Mouse (Mus musculus) kidney, adult 2 months (tissue): Measurements from ENCODE around the gene Tnfsf13. TPM values are rescaled to one million over a fixed set of nuclear protein-coding genes. Genes with fewer than 3 reads are reported as not detected.
"Not testable (repeated sequence)": the region's sequence is repeated elsewhere in the genome, so short reads cannot be mapped to it uniquely, and the experiment has no call there.

Experiments
- DNase-seq: peaks from one replicate; pipeline ENCODE4 v3.0.0; 2021
- H3K27ac ChIP-seq: fragments of 200-500 bp; 2 replicates; pipeline ENCODE4 v1.5.1; 2012; ENCODE audit warnings: low read depth, low read length, control low read depth, inconsistent platforms; ENCODE audit not compliant: insufficient read depth
- H3K27me3 ChIP-seq: fragments of 200-500 bp; replicated peaks from 2 replicates; pipeline ENCODE4 v1.6.1; 2012; ENCODE audit warnings: mild to moderate bottlenecking, moderate library complexity, low read length, inconsistent platforms; ENCODE audit not compliant: control insufficient read depth, insufficient read depth
- H3K36me3 ChIP-seq: fragments of 200-500 bp; 2 replicates; pipeline ENCODE4 v1.6.1; 2012; ENCODE audit warnings: mild to moderate bottlenecking, moderate library complexity, low read length, inconsistent platforms; ENCODE audit not compliant: control insufficient read depth, insufficient read depth
- H3K4me1 ChIP-seq: fragments of 200-500 bp; 2 replicates; pipeline ENCODE4 v1.6.1; 2011; ENCODE audit warnings: low read length; ENCODE audit not compliant: control insufficient read depth, insufficient read depth
- H3K4me3 ChIP-seq: fragments of 200-500 bp; 2 replicates; pipeline ENCODE4 v1.5.1; 2011; ENCODE audit warnings: mild to moderate bottlenecking, low read depth, low read length, control low read depth; ENCODE audit not compliant: insufficient read depth
- CTCF ChIP-seq: fragments of 200-500 bp; conservative IDR thresholded peaks from 2 replicates; pipeline ENCODE4 v1.5.1; 2011; ENCODE audit warnings: low read depth, mild to moderate bottlenecking, control low read depth, low read length, moderate library complexity, mixed read lengths; ENCODE audit not compliant: insufficient read depth, insufficient read length
- POLR2A ChIP-seq: fragments of 200-500 bp; IDR thresholded peaks from one replicate; pipeline ENCODE4 v1.6.1; 2011; ENCODE audit warnings: low read depth, low read length, control low read depth
- WGBS: fragments of 180-500 bp; shearing (Covaris S2); methylation state at CpG from one replicate; pipeline ENCODE4 v1.1.7; 2018; 5-methylcytosine and 5-hydroxymethylcytosine counted together
- polyA plus RNA-seq: library from polyadenylated mRNA; depleted of rRNA; stranded (reverse); fragments of >200 nt; gene quantifications from 2 replicates; pipeline ENCODE4 v1.2.3, GENCODE M21; 2012

Gene Tnfsf13
- polyA plus RNA-seq, 1 experiment, result 4.1 TPM

GRCm38 (mm10) chr11:69704613-69705010, 19.0 kb upstream of the Tnfsf13 start:
- H3K36me3 ChIP-seq, result no peaks in the 10 kb centered on the region
- H3K27ac ChIP-seq, result no peak overlapping the region
- H3K27me3 ChIP-seq, result no peaks in the 10 kb centered on the region
- no peak for TF ChIP-seq CTCF
- TF ChIP-seq POLR2A, result no peak
- DNase-seq, result no peak
- H3K4me3 ChIP-seq, result no peak overlapping the region
- peaks cover 14% of the 10 kb centered on the region; the same call in 1 of the 2 replicates for H3K4me1 ChIP-seq
- WGBS, result 14% methylated on average over 2 of the region's 2 CpGs

DNA sequence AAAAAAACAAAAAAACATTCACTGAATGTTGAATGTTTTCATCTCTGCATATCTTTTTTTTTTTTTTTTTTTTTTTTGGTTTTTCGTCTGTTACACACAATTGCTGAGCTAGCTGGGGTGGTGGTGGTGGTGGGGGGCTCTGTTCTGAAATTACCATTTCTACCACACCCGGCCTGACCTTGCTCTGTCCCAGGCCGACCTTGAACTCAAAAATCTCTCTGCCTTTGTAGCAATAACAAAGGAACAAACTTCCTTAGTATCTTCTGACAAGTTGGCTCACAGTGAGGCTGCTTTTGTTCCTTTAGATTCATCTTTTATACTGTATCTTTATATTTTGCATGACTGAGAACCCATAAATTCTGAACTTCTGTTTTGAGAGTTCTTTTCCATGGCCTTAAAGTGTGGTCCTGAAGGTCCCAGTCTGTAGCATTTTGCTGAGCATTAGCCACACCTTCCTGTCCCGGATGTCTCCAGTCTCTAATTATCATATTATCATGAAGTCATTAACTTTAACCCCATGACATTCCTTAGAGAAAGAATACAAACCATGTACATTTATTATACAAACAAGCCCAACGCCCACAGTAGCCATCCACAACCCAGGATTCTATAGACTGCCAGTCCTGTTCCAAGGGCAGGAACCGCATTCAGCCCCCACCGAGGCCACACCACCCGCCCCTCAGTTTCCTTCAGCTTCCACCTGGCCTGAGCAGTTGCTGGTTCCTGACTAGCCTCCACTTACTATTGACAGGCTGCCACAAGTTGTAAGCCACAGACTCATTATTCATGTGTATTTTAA, 18.4 kb upstream of the Tnfsf13 start:
- Histone ChIP-seq H3K4me1 (peaks cover 14% of the 10 kb centered on the region; the same call in 1 of the 2 replicates), H3K36me3 (no peaks in the 10 kb centered on the region), H3K27ac (no peak overlapping the region), H3K27me3 (no peaks in the 10 kb centered on the region), H3K4me3 (no peak overlapping the region)
- no peak for DNase-seq
- TF ChIP-seq CTCF (no peak), POLR2A (no peak)
- 62% methylated on average over 8 of the region's 8 CpGs for WGBS

- H3K4me3 ChIP-seq, DNase-seq, H3K36me3 ChIP-seq, H3K27me3 ChIP-seq, H3K27ac ChIP-seq: not testable (repeated sequence)
- WGBS, result 64% methylated on average over 3 of the region's 3 CpGs
- peaks cover 18% of the 10 kb centered on the region; the same call in 1 of the 2 replicates for H3K4me1 ChIP-seq
Observed at GRCm38 (mm10) chr11:69703381-69703780, 17.8 kb upstream of the Tnfsf13 start.

DNA sequence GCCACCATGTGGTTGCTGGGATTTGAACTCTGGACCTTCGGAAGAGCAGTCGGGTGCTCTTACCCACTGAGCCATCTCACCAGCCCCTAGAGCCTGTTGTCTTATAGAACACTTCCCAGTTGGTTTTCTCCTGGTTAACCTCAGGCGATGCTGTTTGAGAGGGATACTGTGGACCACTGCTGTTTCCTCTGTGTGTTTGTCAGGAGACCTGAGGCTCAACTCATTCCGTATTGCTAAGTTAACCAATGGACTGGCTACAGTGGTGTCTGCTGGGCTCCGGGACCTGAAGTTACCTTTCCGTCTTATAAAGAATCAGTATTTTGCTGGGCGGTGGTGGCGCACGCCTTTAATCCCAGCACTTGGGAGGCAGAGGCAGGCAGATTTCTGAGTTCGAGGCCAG, 17.3 kb upstream of the Tnfsf13 start:
- H3K36me3 ChIP-seq, H3K27me3 ChIP-seq, H3K27ac ChIP-seq, DNase-seq, H3K4me3 ChIP-seq: not testable (repeated sequence)
- H3K4me1 ChIP-seq, result peaks cover 18% of the 10 kb centered on the region; the same call in 1 of the 2 replicates
- WGBS, result 98% methylated on average over 10 of the region's 10 CpGs

- no peak for DNase-seq
- 56% methylated on average over 1 of the region's 1 CpGs for whole genome bisulfite sequencing
- no peak for TF ChIP-seq CTCF
- TF ChIP-seq POLR2A, result no peak
- Histone ChIP-seq H3K27me3 (no peaks in the 10 kb centered on the region), H3K4me1 (peaks cover 10% of the 10 kb centered on the region), H3K27ac (no peak overlapping the region), H3K4me3 (no peak overlapping the region), H3K36me3 (no peaks in the 10 kb centered on the region)
Observed at GRCm38 (mm10) chr11:69699595-69699994, 14.0 kb upstream of the Tnfsf13 start.

GRCm38 (mm10) chr11:69698574-69698973, 13.0 kb upstream of the Tnfsf13 start:
- peaks cover 14% of the 10 kb centered on the region for H3K4me1 ChIP-seq
- no peak for DNase-seq
- H3K27me3 ChIP-seq, result no peaks in the 10 kb centered on the region
- TF ChIP-seq POLR2A (no peak), CTCF (0 out of 2 replicates have a peak, but pooled peaks have one; percentile 14)
- WGBS, result 66% methylated on average over 5 of the region's 5 CpGs
- H3K27ac ChIP-seq, result no peak overlapping the region
- H3K4me3 ChIP-seq, result no peak overlapping the region
- H3K36me3 ChIP-seq, result no peaks in the 10 kb centered on the region

GRCm38 (mm10) chr11:69697396-69697795, 11.8 kb upstream of the Tnfsf13 start:
- H3K27ac ChIP-seq, result no peak overlapping the region
- TF ChIP-seq POLR2A (no peak), CTCF (no peak)

More at GRCm38 (mm10) chr11:69697396-69697795, 11.8 kb upstream of the Tnfsf13 start:
- H3K27me3 ChIP-seq, result no peaks in the 10 kb centered on the region
- WGBS, result 85% methylated on average over 3 of the region's 3 CpGs
- H3K4me1 ChIP-seq, result peaks cover 22% of the 10 kb centered on the region
- no peak overlapping the region for H3K4me3 ChIP-seq
- DNase-seq, result no peak
- H3K36me3 ChIP-seq, result no peaks in the 10 kb centered on the region
